Mouse (Mus musculus): Measurements from ENCODE around the gene Car8. TPM values are rescaled to one million over a fixed set of nuclear protein-coding genes. Genes with fewer than 3 reads are reported as not detected.

The Car8 gene
- polyA plus RNA-seq, 1 experiment, result 1.7 TPM

GRCm38 (mm10) chr4:8212873-8213569 lies 25.8 kb downstream of the Car8 start:
- H3K4me1 ChIP-seq (ENCODE audit: control insufficient read depth, insufficient read depth, low read length), result no peaks in the 10 kb centered on the region
- 72% methylated on average over 8 of the region's 8 CpGs for WGBS
- H3K27ac ChIP-seq (ENCODE audit: control insufficient read depth, insufficient read depth, low read depth, low read length, poor library complexity), result no peak overlapping the region
- TF ChIP-seq POLR2A (IDR thresholded peaks at IDR 0.05; ENCODE audit: borderline replicate concordance, control insufficient read depth, low read depth, low read length) (no peak), CTCF (IDR thresholded peaks at IDR 0.05; ENCODE audit: control insufficient read depth, insufficient read depth, low read length) (no peak)
- no peak overlapping the region for H3K4me3 ChIP-seq (replicated peaks; ENCODE audit: control insufficient read depth, low read depth, low read length)

GRCm38 (mm10) chr4:8210452-8210851 lies 28.4 kb downstream of the Car8 start:
- WGBS, result 76% methylated on average over 2 of the region's 2 CpGs
- no peak overlapping the region for H3K27ac ChIP-seq (ENCODE audit: control insufficient read depth, insufficient read depth, low read depth, low read length, poor library complexity)
- H3K4me3 ChIP-seq (replicated peaks; ENCODE audit: control insufficient read depth, low read depth, low read length), result no peak overlapping the region
- TF ChIP-seq CTCF (IDR thresholded peaks at IDR 0.05; ENCODE audit: control insufficient read depth, insufficient read depth, low read length) (no peak), POLR2A (IDR thresholded peaks at IDR 0.05; ENCODE audit: borderline replicate concordance, control insufficient read depth, low read depth, low read length) (no peak)
- H3K4me1 ChIP-seq (ENCODE audit: control insufficient read depth, insufficient read depth, low read length), result no peaks in the 10 kb centered on the region

GRCm38 (mm10) chr4:8207924-8208323 lies 30.9 kb downstream of the Car8 start:
- Histone ChIP-seq H3K4me1 (ENCODE audit: control insufficient read depth, insufficient read depth, low read length) (no peaks in the 10 kb centered on the region), H3K4me3 (replicated peaks; ENCODE audit: control insufficient read depth, low read depth, low read length) (no peak overlapping the region), H3K27ac (ENCODE audit: control insufficient read depth, insufficient read depth, low read depth, low read length, poor library complexity) (no peak overlapping the region)
- 67% methylated on average over 1 of the region's 1 CpGs for WGBS
- TF ChIP-seq POLR2A (IDR thresholded peaks at IDR 0.05; ENCODE audit: borderline replicate concordance, control insufficient read depth, low read depth, low read length), result no peak
- TF ChIP-seq CTCF (IDR thresholded peaks at IDR 0.05; ENCODE audit: control insufficient read depth, insufficient read depth, low read length), result no peak

- Histone ChIP-seq H3K4me3 (replicated peaks; ENCODE audit: control insufficient read depth, low read depth, low read length) (no peak overlapping the region), H3K4me1 (ENCODE audit: control insufficient read depth, insufficient read depth, low read length) (no peaks in the 10 kb centered on the region), H3K27ac (ENCODE audit: control insufficient read depth, insufficient read depth, low read depth, low read length, poor library complexity) (no peak overlapping the region)
- 77% methylated on average over 6 of the region's 6 CpGs for WGBS
- TF ChIP-seq CTCF (IDR thresholded peaks at IDR 0.05; ENCODE audit: control insufficient read depth, insufficient read depth, low read length) (no peak), POLR2A (IDR thresholded peaks at IDR 0.05; ENCODE audit: borderline replicate concordance, control insufficient read depth, low read depth, low read length) (no peak)
Measured at GRCm38 (mm10) chr4:8206918-8207573, 31.8 kb downstream of the Car8 start.

- Histone ChIP-seq H3K4me3 (replicated peaks; ENCODE audit: control insufficient read depth, low read depth, low read length) (no peak overlapping the region), H3K4me1 (ENCODE audit: control insufficient read depth, insufficient read depth, low read length) (no peaks in the 10 kb centered on the region), H3K27ac (ENCODE audit: control insufficient read depth, insufficient read depth, low read depth, low read length, poor library complexity) (no peak overlapping the region)
- no peak for TF ChIP-seq POLR2A (IDR thresholded peaks at IDR 0.05; ENCODE audit: borderline replicate concordance, control insufficient read depth, low read depth, low read length)
- no peak for TF ChIP-seq CTCF (IDR thresholded peaks at IDR 0.05; ENCODE audit: control insufficient read depth, insufficient read depth, low read length)
- 24% methylated on average over 4 of the region's 4 CpGs for WGBS
Measured at GRCm38 (mm10) chr4:8205089-8205649, 33.7 kb downstream of the Car8 start.

- no peak for TF ChIP-seq POLR2A (IDR thresholded peaks at IDR 0.05; ENCODE audit: borderline replicate concordance, control insufficient read depth, low read depth, low read length)
- TF ChIP-seq CTCF (IDR thresholded peaks at IDR 0.05; ENCODE audit: control insufficient read depth, insufficient read depth, low read length), result no peak
- no peaks in the 10 kb centered on the region for H3K4me1 ChIP-seq (ENCODE audit: control insufficient read depth, insufficient read depth, low read length)
- H3K4me3 ChIP-seq (replicated peaks; ENCODE audit: control insufficient read depth, low read depth, low read length), result no peak overlapping the region
- 57% methylated on average over 1 of the region's 1 CpGs for WGBS
- no peak overlapping the region for H3K27ac ChIP-seq (ENCODE audit: control insufficient read depth, insufficient read depth, low read depth, low read length, poor library complexity)
Measured at GRCm38 (mm10) chr4:8203367-8203766, 35.5 kb downstream of the Car8 start.

DNA sequence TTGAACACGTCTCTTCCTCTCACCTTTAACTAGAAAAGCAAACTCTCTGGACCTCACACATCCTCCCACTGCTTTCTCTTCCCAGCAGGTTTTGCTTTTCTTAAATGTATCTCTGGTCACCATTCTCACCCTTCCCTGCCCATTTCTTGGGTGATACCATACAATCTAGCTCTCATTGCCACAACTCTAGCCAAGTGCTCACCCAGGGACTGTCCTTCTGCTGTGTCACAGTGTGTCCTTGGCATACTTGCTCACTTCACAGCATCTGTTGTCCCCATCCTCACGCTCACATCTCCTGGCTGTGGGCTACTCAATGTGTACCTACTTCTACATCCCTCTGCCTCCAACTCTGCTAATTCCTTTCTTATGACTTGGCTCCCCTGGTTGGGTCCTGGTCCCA lies 37.2 kb downstream of the Car8 start:
- H3K4me1 ChIP-seq (ENCODE audit: control insufficient read depth, insufficient read depth, low read length), result no peaks in the 10 kb centered on the region
- TF ChIP-seq POLR2A (IDR thresholded peaks at IDR 0.05; ENCODE audit: borderline replicate concordance, control insufficient read depth, low read depth, low read length) (no peak), CTCF (IDR thresholded peaks at IDR 0.05; ENCODE audit: control insufficient read depth, insufficient read depth, low read length) (no peak)
- no peak overlapping the region for H3K27ac ChIP-seq (ENCODE audit: control insufficient read depth, insufficient read depth, low read depth, low read length, poor library complexity)
- 79% methylated on average over 2 of the region's 2 CpGs for WGBS
- no peak overlapping the region for H3K4me3 ChIP-seq (replicated peaks; ENCODE audit: control insufficient read depth, low read depth, low read length)

DNA sequence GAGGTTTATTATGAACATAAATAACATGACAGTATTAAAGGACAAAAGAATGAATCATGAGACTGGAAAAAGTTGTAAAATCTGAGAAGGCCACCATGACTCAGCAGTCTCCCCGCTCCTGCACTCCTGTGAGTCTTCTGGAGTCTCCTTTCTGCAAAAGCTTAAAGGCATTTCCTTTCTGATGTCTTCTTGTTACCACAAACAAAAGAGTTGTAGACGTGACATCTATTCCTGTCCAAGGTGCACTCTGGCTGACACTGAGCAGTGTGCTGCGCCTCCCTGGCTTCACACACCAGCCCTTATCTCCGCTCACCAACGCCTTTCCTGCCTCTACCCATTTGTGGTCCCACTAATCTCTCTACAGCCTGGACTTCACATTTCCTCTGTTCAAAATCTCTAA lies 38.8 kb downstream of the Car8 start:
- H3K27ac ChIP-seq (ENCODE audit: control insufficient read depth, insufficient read depth, low read depth, low read length, poor library complexity), result no peak overlapping the region
- WGBS, result 29% methylated on average over 5 of the region's 5 CpGs

More for the DNA sequence above, 38.8 kb downstream of the Car8 start:
- Histone ChIP-seq H3K4me3 (replicated peaks; ENCODE audit: control insufficient read depth, low read depth, low read length) (no peak overlapping the region), H3K4me1 (ENCODE audit: control insufficient read depth, insufficient read depth, low read length) (no peaks in the 10 kb centered on the region)
- no peak for TF ChIP-seq POLR2A (IDR thresholded peaks at IDR 0.05; ENCODE audit: borderline replicate concordance, control insufficient read depth, low read depth, low read length)
- no peak for TF ChIP-seq CTCF (IDR thresholded peaks at IDR 0.05; ENCODE audit: control insufficient read depth, insufficient read depth, low read length)
